Mouse (Mus musculus) heart, adult 9 months (tissue): ENCODE results near the gene Umod.

ENCODE experiments used
- DNase-seq, 2 experiments: peaks; one replicate each; pipeline ENCODE4 v3.0.0; 2022; ENCODE audit warnings: low spot score in 2 of 2

Umod gene

GRCm38 (mm10) chr7:119479256-119479655, at the start of gene Umod:
Umod (minus strand) TSS chr7:119479282.
- no peak for DNase-seq

DNA sequence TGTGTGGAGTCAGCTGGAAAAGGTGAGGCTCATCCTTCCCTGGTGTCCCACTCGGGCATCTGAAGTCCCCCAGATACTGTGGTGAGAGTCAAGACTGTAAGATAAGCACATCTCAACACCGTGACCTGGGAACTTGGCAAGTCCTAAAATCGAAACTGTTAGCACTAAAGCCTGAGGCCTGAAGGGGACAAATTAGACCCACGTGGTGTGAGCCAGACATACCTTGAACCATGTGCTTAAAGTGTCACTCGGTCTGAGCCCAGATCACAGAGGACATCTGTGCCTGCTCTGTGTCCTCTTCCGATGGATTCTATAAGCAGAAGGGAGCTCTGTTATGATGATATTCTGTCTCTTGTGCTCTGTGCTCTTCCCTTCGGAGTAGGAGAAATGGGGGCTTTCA, 49.5 kb upstream of the Umod start:
- no peak for DNase-seq

DNA sequence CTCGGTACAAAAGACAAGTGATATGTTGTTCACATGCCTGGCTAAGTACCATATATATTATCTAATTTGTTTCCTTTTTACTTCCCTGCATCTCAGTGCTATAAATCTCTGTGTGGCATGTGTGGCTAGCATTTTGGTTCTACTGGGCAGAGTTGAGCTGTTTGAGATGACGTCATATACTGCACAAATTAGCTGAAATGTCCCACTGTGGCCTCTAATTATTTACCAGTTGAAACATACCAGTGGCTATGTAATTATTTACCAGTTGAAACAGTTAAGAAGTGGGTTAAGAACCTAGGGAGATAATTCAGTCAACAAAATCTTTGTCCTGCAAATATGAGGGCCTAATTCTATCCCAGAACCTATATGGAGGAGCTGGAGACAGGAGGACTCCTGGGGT, 48.5 kb upstream of the Umod start:
- no peak for DNase-seq

DNA sequence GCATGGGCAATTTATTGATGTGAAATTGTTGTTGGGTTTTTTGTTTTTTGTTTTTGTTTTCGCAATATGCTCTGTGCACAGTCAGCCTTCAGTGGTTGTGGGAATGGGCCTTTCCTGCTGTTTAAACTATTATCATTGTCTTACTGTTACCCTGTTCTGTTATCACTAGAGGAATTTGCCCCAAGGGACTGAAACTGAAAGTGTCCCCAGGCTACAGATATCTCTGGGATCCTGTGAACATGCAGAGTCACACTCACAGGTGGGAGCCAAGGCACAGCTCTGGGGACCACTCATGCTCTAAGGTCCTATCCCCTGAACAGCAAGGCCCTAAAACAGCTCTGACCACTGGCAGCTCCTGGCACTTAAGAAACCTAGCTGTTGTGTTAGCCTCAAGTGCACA, 48.1 kb upstream of the Umod start:
- DNase-seq: no peak

GRCm38 (mm10) chr7:119526486-119526885, 47.4 kb upstream of the Umod start:
- no peak for DNase-seq

GRCm38 (mm10) chr7:119525881-119526281, 46.8 kb upstream of the Umod start:
- peak; percentile 51 to 72 for DNase-seq

- DNase-seq: no peak
Observed at GRCm38 (mm10) chr7:119523389-119523788, 44.3 kb upstream of the Umod start, which contains the start of gene Pdilt. Pdilt (minus strand) TSS chr7:119523489.

DNA sequence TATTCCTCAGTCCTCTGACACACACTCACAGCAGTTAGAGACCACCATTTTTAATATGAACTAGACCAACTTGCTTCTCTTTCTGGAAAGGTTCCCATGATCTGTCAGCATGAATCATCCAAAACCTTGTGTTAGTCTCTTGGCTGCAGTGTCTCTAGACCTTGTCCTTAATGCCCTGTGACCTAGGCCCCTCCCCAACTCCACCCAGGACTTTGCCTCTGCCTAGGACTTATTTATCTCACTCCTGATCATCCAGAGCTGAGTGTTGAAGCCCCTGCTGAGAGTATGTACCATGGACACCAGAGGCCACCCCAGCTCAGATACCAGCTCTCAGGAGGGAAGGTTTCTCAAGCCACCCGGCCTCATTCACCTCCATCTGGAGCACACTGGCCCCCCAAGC, 43.3 kb upstream of the Umod start:
- DNase-seq: no peak

DNA sequence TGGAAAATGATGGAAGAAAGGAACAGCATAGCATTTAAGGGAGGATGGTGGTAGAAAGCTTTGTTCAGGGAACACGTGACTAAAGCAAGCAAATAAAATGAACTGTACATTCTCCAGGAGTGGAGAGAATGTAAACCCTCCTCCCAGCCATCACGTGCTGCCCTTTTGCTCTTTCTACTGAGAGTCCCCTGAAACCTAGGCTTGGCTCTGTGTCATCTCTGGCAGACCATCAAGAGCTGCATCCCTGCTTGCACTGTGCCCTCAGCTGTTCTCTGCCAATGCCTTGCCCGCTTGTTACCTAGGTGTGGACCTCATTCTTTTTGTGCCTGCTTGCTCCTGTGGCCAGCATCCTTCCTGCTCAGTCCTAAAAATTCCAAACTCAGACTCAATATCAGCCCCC, 42.7 kb upstream of the Umod start:
- DNase-seq: no peak

DNA sequence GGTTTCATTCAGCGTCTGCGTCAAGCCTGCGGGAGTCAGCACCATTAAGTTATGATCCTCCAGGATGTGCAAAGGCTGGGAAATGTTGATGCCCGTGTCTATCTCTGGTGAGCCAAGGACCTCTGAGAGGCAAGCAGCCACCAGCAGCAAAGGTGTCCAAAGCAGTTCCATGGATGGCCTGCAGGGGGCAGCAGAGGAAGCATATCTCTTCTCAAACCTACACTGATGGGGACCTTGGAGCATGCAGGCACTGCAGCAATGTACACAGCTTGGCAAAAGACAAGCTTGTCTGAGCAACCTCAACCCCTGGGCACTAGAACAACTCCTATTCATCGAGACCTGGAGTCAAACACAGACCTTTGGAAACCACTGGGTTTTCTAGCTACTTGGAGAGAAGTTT, 40.6 kb upstream of the Umod start:
- DNase-seq: peak; percentile 6 to 38

- DNase-seq: no peak
Observed at GRCm38 (mm10) chr7:119519163-119519562, 40.1 kb upstream of the Umod start, which contains the start of gene Acsm5. Acsm5 (plus strand) TSS chr7:119519463.

GRCm38 (mm10) chr7:119516272-119516558, 37.1 kb upstream of the Umod start:
- DNase-seq: no peak

DNA sequence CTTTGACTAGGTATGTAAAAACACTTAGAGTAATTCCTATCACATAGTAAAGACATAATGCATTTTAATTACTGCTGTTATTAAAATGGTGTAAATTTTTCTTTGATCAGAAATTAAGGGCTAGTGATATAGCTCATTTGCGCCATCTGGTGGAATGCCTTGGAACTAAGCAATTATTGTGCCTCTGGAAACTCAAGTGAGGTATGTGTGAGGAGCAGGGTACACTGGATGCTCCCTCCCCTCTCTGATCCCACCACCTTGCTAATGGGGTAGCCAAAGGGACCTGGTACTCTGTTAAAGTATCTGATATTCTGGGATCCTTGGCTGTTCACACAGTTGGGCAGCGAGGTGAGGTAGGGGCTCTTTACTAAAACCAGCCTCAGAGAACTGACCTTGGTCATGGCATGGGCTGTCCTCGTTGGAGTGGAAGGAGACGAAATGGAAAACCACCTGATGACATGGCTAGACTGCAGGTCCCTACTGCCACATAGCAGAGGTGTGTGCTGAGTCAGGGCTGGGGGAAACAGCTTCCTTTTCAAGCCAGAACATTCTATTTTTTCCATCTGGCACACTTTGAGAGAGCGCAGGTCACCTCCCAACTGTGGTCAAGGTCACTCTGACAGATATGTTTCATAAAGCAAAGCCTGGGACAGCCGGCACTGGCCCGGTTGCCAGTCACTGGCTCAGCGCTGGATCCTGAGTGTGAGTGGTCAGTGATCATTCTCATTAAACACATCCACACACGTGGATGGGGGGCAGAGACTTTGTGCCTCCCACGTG, 36.6 kb upstream of the Umod start:
- no peak for DNase-seq

GRCm38 (mm10) chr7:119513056-119513455, 34.0 kb upstream of the Umod start:
- no peak for DNase-seq

- DNase-seq: no peak
Observed at GRCm38 (mm10) chr7:119511143-119511542, 32.1 kb upstream of the Umod start.

DNA sequence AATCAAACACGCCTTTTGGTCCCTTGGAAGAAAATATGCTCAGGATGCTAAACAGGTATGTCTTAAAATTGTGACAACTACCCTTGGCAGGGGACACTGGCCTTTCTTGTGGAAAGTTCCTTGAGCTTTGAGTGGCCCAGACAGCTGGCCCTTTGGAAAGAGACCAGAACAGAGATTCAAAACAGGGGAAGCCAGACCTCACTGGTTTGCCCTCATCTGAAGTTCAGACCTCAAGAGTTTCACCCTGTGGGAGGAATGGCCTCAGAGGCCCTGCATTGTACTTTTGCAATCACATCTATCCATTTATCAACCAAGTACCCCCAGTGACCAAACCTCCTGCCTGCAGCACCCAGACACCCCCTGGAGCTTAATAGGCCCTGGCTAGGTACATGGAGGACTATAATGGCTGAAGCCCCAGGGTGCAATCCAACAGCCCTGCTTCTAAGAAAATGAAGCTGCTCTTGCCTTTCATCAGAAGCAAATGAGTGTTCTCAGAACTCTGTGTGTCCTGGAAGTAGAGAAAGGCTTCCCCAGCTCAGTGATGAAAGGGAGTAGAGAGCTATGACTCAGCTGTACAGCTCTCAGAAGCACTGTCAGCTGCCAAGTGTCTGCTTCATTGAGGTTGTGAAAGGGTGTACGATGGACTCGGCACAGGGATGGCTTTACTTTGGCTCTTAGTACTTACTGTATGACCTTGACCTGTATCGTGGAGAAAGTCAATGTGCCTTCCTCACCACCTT, 11.1 kb upstream of the Umod start:
- no peak for DNase-seq

- no peak for DNase-seq
Observed at GRCm38 (mm10) chr7:119486683-119487082, 7.6 kb upstream of the Umod start.

- no peak for DNase-seq
Observed at GRCm38 (mm10) chr7:119484154-119484553, 5.1 kb upstream of the Umod start.

GRCm38 (mm10) chr7:119476500-119477389, 2.3 kb downstream of the Umod start:
- no peak for DNase-seq

- no peak for DNase-seq
Observed at GRCm38 (mm10) chr7:119459185-119459584, 19.9 kb downstream of the Umod start, which contains the start of gene Gp2. Gp2 (minus strand) TSS chr7:119459285.

DNA sequence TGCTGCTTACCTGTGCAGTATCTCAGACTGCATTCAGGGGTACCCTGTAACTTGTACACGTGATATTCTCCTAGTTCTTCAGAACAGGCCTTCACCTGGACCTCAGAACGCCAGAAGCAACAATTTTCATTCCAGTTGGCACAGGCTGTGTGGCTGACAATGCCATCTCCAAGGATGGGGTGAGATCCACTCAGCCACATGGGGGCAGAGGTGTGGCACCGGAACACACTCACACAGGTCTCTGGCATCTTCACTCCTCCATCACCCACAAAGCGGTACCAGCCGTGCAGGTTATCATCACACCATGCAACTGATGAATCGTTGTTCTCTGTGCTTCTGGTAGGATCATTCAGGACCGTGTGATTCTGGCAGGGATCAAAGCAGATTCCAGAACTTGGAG, 24.9 kb downstream of the Umod start:
- DNase-seq: no peak

GRCm38 (mm10) chr7:119443849-119444248, 35.2 kb downstream of the Umod start:
- no peak for DNase-seq
